Mouse (Mus musculus): ENCODE measurements around the gene Pde11a. TPM values are rescaled to one million over a fixed set of nuclear protein-coding genes. Genes with fewer than 3 reads are reported as not detected.

Gene Pde11a
- polyA plus RNA-seq, 1 experiment from 2014 or later, result 1.2 TPM

Small RNAs within 50 kb of the gene (microRNA-seq; reads per million reads assigned to microRNA genes)
- gene Gm44337, result not detected

Other genes with a start within 250 kb of the Pde11a start
- gene Cyct, start 21.7 kb upstream of the Pde11a start, polyA plus RNA-seq (2015; fragmentation: Nextera tagmentation; extraction: Ambion mirVana), result not detected in 2 replicates
- gene Rbm45, start 31.2 kb upstream of the Pde11a start, polyA plus RNA-seq (2015; fragmentation: Nextera tagmentation; extraction: Ambion mirVana), result 12.0 and 16.2 TPM in 2 replicates
- 22.8 and 27.5 TPM in 2 replicates for gene Osbpl6, start 67.7 kb upstream of the Pde11a start, polyA plus RNA-seq (2015; fragmentation: Nextera tagmentation; extraction: Ambion mirVana)

Data from hindbrain, embryonic 16.5 days (tissue).